Mouse (Mus musculus) brain, embryonic 14.5 days (tissue): ENCODE results near the gene Epn3. TPM values are rescaled to one million over a fixed set of nuclear protein-coding genes. Genes with fewer than 3 reads are reported as not detected.

Source experiments
- DNase-seq: peaks from one replicate; pipeline ENCODE4 v3.0.0-alpha.2; 2011; ENCODE audit warnings: low read depth
- CTCF ChIP-seq: fragments of 200-500 bp; IDR thresholded peaks from 2 replicates; pipeline ENCODE4 v1.5.1; 2012; ENCODE audit warnings: inconsistent platforms, mild to moderate bottlenecking, moderate library complexity, borderline replicate concordance; ENCODE audit not compliant: insufficient read depth, insufficient read length; ENCODE audit errors: extremely low read depth
- POLR2A ChIP-seq: fragments of 200-500 bp; IDR thresholded peaks from 2 replicates; pipeline ENCODE4 v1.6.1; 2012; ENCODE audit warnings: mild to moderate bottlenecking, inconsistent platforms, borderline replicate concordance; ENCODE audit not compliant: poor library complexity, insufficient read depth, insufficient read length, severe bottlenecking; ENCODE audit errors: extremely low read depth
- polyA plus RNA-seq: library from polyadenylated mRNA; depleted of rRNA; stranded (reverse); fragments of >200 nt; gene quantifications from 2 replicates; pipeline ENCODE4 v1.2.3, GENCODE M21; 2012

Epn3 gene
- polyA plus RNA-seq, 1 experiment = 1.5 TPM

DNA sequence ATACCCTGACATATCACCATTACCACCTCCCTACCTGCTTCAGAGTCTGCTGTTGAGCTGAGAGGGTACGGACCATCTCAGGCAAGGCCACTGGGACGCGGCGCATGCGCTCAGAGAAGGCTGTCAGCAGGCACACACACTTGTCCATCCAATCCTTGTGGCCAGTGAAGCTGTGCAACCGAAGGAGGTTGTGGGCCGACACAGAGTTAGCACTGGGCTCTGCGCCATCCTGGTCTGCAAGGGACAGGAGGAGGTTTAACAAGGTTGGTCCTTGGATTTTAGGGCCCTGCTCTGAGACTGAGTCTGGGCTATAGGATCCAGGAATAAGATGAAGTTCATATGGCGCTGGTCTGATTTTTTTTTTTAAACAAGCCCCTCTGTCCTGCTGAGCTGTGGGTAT lies 19.4 kb downstream of the Epn3 start:
- TF ChIP-seq POLR2A (no peak), CTCF (no peak)
- DNase-seq = no peak

DNA sequence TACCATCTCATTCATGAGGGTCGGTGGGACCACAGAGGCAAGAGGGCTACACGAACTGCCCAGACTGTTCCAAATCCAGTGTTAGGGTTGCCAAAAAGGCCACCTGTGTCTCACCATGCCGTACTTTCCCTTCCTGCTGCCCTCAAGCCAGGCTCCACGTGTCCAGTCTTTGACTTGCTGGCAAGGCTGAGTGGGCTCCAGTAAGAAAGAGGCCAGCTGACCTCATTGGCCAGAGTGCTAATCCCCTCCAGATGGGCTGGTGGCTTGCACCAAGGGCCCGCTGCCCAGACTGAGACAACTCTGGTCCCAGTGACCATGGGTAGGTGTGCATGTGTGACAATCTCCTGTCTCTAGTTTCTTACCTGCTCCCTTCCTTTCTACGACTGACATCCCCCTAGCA lies 22.1 kb downstream of the Epn3 start:
- TF ChIP-seq POLR2A = no peak
- TF ChIP-seq CTCF = no peak
- no peak for DNase-seq

DNA sequence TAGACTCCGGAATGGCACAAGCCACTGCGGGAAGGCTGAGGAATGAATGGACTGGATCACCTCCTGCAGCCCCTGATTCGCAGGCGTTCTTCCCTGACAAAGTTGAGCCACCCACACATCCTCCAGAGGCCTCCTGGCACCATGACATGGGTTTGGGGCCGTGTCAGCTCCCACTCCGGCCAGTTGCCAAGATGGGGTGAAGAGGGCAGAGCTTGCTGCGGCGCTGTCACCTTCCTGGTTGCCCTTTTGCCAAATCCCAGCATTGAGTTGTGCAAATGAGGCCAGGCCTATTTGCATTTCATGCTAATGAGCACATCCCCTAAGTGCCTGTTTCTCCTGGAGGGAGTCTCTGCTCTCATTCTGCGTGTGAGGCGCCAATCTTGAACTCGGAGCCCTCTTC lies 24.1 kb downstream of the Epn3 start:
- no peak for TF ChIP-seq CTCF
- TF ChIP-seq POLR2A = no peak
- DNase-seq = peak; percentile 63

DNA sequence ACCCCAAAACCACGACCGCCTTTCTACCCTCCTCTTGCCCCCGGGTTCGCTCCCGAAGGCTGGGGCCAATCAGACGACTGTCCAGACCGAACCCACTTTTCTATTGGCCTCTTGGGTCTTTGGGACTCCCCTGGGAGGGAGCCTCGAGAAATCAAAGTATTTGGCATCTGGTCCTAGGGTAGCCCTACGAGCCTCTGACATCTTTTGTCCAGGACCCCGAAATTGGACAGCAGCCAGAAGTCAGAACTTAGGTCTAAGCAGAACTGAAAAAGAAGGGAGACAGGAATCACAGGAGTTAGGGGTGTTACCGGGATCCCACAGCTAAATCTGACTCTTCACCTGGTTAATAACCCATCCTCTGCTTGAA lies 25.2 kb downstream of the Epn3 start:
- DNase-seq = no peak
- no peak for TF ChIP-seq POLR2A
- no peak for TF ChIP-seq CTCF

GRCm38 (mm10) chr11:94473707-94474543 lies 25.8 kb downstream of the Epn3 start, which contains the start of gene Cacna1g:
Gene Cacna1g, minus strand, starts transcription at chr11:94474198.
- TF ChIP-seq CTCF (no peak), POLR2A (peak; percentile 67)
- DNase-seq = peak; percentile 94

DNA sequence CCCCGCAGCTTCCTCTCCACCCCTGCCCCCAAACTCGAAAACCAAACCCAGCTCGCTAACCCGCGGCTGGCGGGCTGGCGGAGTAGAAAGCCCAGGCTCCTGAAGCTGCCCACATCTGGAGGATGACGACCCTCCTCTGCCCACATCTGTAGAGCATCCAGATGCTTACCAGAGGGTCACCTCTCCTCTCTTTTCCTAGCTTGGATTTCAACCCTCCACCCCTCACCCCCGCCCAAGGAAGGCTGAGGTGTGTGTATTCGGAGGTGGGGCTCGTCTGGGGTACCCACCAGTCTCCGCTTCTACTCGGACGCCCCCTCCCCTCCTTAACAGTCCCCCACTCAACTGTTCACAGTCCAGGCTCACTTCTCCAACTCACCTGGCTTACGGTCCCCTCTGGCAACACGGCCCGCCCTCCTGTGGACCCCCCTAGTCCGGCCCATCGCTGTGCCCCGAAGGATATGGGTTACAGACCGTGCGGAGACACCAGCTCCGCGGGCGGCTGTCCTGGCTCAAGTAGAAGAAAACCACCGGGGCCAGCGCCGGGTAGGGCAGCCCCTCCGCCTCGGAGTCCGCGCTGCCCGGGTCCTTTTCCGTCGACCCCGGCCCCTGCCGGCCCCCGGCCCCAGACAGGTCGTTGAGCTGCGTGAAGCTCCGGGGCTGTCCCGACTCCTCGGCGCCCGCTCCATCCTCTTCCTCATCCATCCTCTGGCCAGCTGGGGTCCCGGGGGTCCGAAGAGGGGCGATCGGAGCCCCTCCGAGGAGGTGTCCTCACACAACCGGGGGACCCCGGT lies 26.7 kb downstream of the Epn3 start:
- no peak for TF ChIP-seq CTCF
- TF ChIP-seq POLR2A = no peak
- DNase-seq = no peak

GRCm38 (mm10) chr11:94472585-94472915 lies 27.2 kb downstream of the Epn3 start:
- no peak for DNase-seq
- TF ChIP-seq POLR2A = no peak
- TF ChIP-seq CTCF = no peak

- TF ChIP-seq POLR2A (no peak), CTCF (no peak)
- DNase-seq = peak; percentile 54
These were observed 27.8 kb downstream of the Epn3 start for GRCm38 (mm10) chr11:94471740-94472584.

DNA sequence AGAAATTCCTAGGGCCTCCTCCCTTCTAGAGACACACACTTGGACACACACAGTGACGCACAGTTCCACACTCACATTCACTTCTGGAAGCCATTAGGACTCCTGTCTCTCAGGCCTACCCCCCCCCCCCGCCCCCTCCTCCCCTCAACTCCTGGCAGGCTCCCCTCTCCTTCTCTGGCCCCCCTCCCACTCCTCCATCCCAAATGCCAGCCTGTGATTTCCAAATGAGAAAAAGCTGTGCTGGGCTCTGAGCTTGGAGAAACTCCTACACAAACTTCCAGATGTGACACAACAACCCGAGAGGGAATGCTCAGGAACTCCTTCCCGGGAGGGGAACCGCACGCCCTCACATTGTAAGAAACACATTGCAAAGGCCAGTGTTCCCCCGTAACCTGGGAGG lies 29.4 kb downstream of the Epn3 start:
- peak; percentile 56 for DNase-seq
- TF ChIP-seq CTCF (no peak), POLR2A (no peak)

DNA sequence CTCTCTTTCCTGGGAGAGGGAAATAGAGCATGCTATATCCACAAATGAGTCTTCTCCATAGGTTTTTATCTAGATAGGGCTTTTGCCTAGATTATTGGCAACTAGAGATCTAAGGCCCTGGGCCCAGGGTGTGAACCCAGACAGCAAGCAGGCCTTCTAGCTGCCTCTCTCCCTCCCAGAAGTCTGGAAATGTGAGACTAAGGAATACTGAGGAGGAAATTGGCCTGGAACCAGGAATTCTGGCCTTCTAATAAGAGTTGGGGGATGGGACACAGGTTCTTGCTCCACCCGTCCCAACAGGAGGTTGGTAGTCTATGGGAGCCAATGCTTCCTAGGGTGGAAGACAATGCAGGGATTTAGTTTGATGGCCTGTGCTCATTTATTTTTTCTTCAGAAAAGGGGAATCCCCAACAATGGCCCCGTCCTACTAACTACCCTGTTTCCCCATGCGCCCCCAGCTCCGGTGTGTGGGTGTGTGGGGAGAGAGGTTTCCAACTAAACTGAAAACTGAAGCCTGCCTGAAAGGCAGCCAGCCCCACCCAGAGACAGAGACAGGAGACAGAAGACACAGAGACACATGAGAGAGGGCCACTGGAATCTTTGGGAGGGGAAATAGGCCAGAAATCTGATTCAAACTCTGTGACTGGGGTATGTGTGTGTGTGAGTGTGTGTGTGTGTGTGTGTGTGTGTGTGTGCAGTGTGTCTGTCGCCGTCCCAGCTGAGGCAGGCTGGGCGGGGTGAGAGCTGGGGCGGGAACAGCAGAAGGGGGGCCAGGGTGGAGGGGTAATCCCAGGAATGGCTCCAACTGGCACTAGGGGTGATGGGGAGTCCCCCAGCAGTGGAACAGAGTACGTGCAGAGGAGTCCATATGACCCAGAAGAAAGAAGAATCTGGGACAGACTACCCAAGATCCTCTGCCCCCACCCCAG lies 30.4 kb downstream of the Epn3 start:
- TF ChIP-seq CTCF (no peak), POLR2A (no peak)
- DNase-seq = peak; percentile 72

DNA sequence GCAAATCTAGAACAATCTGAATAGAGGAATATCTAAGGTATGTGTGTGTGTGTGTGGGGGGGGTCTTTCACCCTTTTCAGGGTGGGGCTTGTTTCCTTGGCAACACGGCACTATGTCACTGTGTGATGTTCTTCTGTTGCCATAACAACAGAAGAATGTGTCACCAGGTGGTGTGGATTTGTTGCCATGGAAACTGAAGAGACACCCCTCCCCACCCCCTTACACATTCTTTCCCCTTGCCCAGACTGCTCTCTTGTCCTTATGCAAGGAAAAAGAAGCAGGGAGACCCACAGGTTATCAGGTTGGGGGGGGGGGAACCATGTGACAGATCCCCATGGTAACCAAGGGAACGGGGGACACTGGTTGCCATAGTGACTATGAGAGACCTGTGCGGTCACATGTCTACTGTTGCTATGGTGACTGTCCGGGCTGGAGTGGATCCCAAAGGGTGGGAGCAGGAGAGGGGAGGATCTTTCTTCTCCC lies 31.2 kb downstream of the Epn3 start:
- no peak for TF ChIP-seq CTCF
- TF ChIP-seq POLR2A = no peak
- peak; percentile 99 for DNase-seq
